Mouse (Mus musculus) right cerebral cortex, postnatal 4 days (tissue): ENCODE data around the gene Use1.
"Not testable (repeated sequence)": the region's sequence is repeated elsewhere in the genome, so short reads cannot be mapped to it uniquely, and the experiment has no call there.

Experiments
- DNase-seq: peaks from one replicate; pipeline ENCODE4 v3.0.0-alpha.2; 2022

Use1 gene

DNA sequence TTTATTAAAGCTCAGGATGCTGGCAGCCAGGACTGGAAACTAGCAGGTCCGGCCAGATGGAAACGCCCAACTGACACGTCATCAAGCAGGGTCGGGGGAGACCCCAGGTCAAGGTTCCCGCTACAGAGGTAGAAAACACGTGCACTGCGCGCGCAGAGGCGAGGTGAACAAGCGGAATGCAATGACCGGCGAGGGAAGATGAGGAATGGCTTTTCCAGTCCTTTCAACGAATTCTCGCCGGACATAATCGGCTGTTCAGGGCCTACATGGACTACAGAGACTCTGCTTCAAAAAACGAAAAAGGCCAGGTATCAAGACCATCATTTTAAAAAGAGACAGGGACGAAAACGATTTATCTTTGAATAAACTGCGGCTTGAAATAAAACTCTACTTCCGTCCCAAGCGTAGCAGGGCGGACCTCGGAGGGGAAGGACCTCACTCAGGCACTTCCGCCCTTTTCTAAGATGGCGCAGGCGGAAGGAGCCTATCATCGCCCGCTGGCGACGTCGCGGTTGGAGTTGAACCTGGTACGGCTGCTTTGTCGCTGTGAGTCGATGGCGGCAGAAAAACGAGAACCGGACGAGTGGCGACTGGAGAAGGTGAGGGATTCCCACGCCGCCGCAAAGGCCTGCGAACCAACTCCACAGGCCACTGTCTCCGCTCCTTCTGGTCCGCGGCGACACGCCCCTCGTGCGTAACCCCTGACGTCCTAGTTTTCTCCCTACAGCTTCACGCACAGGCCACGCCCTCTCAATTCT lies at the start of gene Use1:
Gene Use1, plus strand, starts transcription at position 78 of the 758 bp plus-strand sequence.
- peak; percentile 81 for DNase-seq

DNA sequence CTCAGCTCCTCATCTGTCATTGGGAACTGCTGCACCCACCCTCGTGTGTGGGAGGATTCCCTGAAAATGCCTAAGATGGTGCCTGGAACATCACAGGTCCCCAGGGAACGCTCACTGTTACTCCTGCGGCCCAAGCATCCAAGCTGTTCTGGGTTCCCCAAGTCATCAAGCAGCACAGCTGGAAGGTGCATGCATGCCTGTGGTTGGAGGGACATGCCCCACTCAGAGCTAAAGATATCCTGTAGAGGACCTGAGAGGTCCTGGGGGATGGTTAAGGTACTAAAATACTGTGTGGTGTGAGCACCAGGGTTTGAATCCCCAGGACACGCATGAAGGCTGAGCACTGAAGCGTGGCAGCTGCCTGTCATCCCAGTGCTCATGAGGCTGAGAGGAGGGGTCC lies 48.0 kb upstream of the Use1 start:
- DNase-seq, result not testable (repeated sequence)

DNA sequence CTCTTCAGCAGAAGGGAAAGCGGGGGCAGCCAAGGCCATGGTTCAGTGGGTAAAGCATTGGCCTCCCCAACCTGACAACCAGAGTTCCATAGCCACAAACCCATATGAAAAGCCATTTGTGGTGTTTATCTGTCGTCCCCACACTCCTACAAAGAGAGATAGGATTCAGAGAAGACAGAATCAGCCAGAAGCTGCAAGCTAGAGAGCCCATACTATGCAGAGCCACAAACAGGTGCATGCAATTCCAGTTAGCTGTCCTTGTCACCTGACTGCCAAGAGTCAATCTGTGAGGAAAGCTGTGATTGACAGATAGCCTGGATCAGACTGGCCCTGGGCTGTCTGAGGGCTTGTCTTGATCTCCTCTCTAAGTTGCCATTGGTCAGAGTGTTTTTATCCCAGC lies 46.9 kb upstream of the Use1 start:
- DNase-seq, result not testable (repeated sequence)

DNA sequence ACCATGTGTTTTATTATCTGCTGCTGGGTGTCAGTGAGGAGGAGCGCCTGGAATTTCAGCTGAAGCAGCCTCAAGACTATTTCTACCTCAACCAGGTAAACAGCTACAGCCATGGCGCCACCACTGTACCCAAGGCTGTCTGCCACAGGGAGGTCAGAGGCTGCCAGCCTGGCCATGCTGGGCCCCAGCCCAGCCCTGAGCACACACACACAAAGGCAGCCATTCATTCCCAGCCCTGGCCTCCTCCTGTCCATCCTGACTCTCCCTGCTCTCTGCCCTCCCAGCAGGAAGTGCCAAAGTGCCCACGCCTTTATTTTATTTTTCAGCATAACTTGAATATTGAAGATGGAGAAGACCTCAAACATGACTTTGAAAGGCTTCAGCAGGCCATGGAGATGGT lies 43.7 kb upstream of the Use1 start:
- DNase-seq, result no peak

DNA sequence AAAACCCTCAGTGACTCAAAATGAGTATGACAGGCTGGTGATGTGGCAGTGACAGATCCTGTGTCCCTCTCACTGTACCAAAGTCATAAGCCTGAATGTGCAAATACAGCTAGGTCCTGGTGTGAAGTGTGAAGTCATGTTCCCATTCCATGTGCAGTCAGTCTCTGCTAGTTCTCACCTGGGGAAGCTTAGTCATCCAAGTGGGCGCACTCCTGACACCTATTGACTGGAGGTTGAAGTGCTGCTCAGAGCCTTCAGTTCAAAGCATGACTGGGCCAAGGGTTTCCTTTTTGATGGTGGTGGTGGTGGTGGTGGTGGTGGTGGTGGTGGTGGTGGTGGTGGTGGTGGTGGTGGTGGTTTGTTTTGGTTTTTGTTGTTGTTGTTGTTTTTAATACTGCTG lies 41.8 kb upstream of the Use1 start:
- DNase-seq, result no peak

DNA sequence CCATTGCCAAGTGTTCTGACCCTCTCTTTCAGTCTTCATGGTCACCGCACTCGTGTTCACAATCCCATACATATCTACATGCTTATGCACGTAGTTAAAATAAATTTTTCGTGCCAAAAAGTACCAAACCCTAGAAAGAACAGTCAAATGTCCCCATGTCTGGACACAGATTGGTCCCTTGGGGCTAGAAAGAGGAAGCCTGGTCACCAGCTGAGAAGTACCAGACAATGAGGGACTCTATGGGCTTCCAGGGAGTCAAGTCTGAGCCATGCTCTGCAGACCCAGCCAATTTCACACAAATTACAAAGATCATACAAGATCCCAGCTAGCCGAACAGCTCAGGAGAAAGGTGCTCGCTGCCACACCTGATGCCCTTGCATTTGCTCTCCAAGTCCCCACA lies 28.8 kb upstream of the Use1 start:
- not testable (repeated sequence) for DNase-seq

DNA sequence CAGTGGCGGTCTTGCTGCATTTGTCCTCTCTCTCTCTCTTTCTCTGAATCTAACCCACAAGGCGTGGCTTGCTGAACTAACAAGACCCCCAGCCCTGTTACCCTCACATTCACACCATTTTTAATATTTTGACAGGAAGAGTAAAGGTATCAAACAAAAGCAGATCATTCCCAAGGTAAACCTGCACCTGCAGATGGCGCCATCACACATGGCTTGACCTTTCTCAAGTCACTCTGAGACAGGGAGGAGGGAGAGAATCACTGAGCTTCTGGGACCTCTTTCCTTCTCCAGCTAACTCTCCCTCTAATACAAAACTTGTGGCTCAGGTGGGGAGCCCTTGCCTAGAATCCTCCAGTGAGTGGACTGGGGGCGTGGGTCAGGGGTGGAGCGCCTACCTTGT lies 26.0 kb upstream of the Use1 start:
- DNase-seq, result peak; percentile 15

DNA sequence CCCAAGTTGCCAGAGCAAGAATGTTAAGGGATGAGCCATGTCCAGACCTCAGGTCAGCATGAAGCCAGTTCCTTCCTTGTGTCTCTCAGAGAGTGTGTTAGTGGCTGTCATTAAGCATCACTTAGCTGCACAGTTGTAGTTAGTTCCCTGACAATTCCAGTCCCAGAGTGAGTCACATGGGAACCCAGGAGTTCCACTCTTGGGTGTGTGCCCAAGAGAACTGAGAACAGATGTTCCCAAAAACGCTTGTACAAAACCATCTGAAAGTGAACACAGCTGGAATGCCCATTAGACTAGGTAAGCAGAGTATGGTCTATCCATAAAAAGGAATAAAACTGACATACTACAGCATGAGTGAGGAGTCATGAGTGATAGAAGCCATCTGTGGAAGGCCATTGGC lies 20.1 kb upstream of the Use1 start:
- no peak for DNase-seq

DNA sequence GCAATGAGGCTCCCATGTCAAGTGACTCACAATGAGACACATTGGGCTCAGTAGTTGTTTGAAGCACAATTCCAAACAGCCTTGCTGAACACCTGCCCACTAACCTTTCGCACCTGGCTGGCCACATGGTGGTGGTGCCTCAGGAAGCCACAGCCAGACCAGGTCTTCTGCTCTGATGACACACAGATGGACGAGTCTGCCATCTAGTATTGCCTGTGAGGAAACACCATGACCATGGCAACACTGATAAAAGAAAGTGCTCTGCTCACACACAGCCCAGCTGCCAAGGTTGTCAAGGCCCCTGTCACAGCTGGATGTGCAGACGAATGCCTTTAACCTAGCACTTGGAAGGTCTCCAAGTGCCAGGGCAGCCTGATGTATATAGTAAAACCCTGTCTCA lies 15.5 kb upstream of the Use1 start:
- no peak for DNase-seq

DNA sequence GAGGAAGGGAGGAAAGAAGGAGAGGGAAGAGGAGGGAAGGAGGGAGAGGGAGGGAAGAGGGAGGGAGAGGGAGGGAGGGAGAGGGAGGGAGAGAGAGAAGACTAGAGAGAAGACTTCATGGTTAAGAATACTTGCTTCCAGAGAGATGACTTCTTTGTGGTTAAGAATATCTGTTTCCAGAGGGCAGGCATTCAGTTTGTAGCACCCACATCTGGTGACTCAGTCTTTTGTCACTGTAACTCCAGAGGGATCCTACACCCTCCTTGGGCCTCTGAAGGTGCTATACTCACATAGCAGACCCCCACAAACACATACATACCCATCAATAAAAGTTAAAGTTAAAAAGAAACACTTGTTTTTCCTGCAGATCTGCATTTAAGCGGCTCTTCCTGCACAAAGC lies 15.1 kb upstream of the Use1 start:
- DNase-seq, result no peak

DNA sequence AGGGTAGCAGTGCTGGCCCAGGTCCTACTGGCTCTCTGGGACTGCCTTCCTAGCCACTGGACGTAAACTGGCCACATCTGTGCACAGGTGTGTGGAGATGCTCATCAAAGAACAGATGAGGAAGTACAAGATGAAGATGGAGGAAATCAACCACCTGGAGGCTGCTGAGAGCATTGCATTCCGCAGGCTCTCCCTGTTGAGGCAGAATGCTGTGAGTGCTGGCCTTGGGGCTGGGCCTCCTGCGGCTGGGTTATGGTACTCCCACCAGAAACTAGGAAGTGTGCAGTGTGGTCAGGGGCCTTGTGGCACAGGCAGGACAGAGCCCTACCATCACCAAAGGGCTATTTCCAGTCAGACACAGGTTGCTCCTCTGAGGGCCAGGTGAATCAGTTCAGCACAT lies 8.6 kb upstream of the Use1 start:
- no peak for DNase-seq

DNA sequence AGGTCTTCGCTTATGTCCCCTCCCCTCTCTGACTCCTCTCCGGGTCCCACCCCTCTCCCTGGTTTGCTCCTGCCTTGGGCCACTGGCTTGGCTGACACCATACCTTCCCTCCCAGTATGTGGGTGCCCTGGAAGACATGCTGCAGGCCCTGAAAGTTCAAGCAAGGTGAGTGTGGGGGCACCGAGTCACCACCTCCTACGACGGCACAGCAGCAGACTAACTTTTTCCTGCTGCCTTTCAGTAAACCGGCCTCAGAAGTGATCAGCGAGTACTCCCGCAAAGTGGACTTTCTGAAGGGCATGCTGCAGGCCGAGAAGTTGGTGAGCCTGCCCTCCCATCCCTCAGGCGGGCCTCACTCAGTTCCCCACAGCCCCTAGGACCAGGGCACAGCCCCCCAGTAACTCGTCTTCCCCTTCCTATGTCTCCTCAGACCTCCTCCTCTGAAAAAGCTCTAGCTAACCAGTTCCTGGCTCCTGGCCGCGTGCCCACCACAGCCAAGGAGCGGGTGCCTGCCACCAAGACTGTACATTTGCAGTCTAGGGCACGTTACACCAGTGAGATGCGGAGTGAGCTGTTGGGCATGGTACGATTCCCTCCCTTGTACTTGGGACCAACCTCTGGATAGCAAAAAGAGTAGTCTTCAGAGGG lies 1.0 kb downstream of the Use1 start:
- DNase-seq, result peak; percentile 22

DNA sequence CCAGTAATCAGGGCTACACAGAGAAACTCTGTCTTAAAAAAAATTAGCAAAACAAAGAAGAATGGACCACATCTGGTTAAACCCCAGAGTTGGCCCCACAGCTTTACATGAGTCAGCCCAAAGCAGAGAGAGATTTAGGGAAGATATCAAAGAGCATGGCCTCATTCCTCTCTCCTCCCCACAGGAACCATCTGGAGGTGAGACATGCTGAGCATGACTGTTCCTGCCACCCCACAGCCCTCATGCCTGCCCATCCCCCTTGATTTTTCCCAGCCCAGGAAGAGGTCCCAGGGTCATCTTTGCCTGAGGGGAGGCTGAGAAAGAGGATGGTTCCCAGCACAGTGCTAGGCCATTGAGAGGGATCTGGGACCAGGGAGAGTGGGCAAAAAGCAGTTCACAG lies 1.7 kb downstream of the Use1 start:
- DNase-seq, result no peak

DNA sequence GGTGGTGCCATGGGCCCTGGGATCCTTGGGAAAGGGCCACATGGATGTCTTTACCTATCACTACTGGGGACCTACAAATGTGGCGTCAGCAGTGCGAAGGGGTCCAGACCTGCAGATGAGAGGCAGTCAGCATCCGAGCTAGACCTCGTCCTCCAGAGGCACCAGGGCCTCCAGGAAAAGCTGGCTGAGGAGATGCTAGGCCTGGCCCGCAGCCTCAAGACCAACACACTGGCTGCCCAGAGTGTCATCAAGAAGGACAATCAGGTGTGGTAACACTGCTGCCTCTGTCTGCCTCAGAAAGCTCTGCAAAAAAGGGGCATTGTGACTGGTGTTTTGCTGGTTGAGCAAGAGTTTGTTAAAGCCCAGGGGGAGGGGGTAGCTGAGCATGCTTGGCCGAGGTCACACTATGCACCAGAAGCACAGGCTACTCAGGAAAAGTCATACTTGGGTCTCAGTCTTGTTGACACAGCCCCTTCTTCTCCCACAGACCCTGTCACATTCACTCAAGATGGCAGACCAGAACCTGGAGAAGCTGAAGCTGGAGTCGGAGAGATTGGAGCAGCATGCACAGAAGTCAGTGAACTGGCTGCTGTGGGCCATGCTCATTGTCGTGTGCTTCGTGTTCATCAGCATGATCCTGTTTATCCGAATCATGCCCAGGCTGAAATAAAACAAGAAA lies 2.5 kb downstream of the Use1 start:
- no peak for DNase-seq

DNA sequence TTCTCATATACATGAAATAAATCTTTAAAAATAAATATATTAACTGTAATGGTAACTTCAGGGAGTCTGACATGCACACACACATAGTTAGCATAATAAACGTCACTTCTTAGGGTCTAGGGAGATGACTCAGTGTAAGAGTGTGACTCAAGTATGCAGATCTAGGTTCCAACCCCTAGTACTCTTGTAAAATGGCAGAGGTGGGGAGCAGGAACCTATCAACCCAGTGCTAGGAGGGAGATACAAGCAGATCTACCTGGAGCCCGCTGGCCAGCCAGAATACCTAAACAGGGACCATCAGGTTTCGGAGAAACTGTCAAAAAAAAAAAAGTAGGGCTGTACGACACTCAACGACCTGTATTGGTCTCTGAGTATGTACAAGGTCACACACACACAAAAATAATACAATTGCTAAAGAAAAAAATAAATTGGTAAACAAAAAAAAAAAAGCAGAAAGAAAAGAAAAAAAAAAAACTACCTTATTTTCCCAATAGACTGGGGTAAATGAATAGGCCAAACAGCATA lies 4.1 kb downstream of the Use1 start:
- no peak for DNase-seq

DNA sequence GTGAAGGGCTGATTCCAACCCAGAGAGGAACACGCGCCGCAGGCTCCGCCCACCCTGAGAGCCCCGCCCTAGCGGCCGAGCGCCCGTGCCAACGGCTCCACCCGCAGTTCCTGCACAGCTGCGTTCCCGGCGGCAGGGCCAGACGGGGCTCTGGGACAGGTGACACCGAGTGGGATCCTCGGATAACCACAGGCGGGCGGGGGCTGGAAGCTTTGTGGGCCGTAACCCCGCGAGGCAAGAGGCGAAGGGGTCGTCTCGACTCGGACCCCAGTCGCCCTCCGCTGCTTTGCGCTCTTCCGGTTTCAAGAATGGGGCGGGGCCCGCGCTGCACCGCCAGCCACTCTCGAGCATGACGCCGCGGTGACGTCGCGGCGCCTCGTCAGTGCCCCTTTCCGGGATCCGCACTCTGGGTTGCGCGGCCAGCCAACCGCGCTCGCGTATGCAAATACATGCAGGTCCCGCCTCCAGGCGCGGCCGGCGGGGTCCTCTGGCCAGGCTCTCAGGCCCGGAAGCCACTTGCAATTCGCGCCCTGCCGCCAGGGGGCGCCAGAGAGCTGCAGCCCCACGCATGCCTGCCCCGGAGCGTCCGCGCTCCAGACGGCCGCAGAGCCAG lies 4.7 kb downstream of the Use1 start, which contains the start of gene Ocel1:
Gene Ocel1, plus strand, starts transcription at position 63 of the 613 bp plus-strand sequence.
- peak; percentile 93 for DNase-seq

DNA sequence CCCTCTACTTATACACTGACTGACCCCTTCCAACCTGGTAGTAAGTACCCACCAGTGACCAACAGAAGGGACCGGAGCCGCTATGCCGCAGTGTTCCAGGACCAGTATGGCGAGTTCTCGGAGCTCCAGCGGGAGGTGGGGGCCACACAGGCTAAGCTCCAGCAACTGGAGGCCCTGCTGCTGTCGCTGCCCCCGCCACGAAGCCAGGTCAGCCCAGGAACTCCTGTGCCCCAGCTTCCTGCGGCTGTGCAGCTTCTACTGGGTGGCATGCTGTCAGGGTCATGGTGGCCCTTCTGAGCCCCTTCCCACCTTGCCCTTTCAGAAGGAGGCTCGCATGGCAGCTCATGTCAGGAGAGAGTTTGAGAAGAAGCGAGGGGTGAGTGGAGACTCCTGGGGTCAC lies 5.8 kb downstream of the Use1 start:
- DNase-seq, result no peak

DNA sequence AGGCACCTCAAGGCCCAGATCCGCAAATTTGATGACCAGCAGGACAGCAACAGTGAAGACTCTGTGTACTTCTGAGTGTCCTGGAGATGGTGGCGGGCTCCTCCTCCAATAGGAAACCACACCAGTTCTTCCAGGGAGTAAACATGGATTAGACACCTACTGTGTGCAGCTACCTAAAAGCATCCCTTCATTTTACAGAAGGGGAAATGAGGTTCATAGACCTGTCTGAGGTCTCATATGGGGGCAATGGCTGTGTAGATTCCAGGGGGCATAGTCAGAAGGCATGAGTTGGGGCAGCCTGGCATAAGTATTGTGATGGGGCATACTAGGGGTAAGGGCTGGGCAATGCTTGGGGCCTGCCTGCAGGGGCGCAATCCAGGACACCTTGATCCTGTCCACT lies 6.4 kb downstream of the Use1 start:
- no peak for DNase-seq

DNA sequence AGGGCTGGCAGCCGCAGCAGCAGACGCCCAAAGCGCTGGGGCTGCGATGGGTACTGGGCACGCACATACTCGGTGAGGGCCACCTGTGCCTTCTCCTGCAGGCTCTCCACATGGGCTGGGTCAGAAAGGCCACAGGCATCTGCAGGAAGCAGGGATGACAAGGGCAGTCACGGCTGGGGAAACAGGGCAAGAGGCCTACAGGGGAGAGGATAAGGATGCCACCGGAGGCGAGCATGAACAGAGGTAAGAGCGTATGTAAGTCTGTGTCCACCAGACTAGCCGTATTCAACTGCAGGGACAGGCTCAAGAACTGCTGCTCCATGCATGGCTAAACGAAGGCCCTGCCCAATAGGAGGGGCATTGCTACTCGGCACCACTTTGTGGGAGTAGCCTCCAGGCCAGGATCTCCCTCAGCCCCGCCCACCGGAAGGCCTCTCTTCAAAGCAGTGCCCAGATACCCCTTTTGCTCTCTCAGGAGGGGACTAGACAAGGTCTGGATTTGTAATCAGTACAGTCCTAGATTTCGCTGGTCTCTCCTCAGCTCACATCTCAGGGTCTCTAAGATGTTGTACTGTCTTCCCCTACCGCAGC lies 8.1 kb downstream of the Use1 start:
- no peak for DNase-seq

DNA sequence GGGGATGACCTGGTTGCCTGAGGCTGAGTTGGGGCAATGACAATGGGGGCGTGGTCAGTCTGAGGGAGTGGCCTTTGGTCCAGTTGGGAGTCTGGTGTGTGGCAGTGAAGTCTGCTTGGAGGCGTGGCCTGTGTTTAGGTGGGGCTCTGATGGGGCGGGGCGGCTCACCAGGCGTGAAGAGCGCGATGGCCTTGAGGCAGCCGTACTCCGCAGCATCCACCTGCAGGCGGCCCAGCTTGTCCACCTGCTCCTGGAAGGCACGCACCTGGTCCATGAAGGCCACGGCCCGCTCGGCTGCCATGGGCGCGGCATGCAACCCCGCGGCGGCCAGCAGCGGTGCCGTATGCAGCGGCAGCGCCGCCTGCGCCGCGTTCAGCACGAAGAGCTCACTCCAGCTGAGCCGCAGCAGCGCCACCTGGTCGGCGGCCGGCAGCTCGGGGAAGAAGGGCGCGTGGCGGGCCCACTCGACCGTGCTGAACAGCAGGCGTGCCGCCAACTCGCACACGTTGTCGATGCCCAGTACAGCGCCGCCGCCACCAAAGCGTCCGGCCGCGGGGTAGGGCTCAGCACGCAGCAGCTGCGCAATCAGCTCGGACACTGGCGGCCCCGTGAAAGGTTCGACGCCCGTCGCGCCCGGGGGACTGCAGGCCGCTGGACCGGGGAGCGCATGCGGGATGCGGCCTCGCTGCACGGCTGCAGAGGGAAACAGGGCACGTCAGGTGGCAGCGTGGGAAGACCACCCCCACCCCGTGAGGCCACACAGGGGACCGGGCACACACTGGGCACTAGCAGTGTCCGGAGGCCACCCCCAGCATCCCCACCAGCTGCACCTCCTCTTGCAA lies 9.2 kb downstream of the Use1 start:
- peak; percentile 75 for DNase-seq

DNA sequence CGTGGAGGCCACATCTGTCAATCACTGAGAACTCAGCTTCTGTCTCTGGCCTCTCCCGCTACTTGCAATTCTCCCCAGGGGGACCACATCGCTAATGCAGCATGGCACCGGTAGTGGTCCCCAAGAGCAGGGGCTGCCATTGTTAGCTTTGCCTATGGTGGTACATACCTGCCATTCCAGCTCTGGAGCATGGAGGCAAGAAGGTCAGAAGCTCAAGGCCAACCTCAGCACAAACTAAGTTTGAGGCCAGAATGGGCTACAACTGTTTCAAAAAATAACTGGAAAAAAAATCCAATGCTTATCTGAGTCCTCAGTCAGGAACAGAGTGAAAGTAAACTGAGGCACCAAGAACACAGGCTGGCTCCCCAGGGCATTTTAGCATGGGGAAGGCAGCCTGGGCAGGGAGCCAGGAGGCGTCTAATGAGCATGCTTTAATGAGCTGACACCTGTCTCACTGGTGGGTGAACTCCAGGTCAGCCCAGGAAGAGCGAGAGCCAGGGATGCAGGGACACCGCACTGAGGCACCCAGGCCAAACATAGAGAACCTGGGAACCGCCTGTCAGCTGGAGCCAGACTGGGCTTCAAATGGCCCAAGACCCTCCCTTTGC lies 9.9 kb downstream of the Use1 start:
- peak; percentile 35 for DNase-seq

DNA sequence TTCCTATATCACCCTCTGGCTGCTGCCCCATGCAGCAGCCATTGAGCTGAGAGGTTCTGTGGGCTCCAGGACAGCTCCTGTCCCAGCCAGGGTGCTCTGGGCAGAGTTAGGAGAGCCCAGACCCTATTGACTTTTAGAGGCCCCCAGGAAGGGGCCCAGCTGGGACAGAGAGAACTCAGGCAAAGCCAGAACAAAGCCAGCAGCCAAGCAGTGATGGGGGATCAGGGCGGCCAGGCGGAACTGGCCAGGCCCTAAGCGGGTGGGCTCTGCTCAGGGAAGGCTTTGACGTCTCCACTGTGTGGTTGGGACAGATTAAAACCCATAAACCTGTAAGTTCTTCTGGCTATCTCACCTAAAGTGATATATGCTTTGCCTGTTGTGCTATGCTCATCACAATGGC lies 12.4 kb downstream of the Use1 start:
- no peak for DNase-seq
